Mouse (Mus musculus): Measurements from ENCODE around the gene Ankfy1.

Gene Ankfy1

DNA sequence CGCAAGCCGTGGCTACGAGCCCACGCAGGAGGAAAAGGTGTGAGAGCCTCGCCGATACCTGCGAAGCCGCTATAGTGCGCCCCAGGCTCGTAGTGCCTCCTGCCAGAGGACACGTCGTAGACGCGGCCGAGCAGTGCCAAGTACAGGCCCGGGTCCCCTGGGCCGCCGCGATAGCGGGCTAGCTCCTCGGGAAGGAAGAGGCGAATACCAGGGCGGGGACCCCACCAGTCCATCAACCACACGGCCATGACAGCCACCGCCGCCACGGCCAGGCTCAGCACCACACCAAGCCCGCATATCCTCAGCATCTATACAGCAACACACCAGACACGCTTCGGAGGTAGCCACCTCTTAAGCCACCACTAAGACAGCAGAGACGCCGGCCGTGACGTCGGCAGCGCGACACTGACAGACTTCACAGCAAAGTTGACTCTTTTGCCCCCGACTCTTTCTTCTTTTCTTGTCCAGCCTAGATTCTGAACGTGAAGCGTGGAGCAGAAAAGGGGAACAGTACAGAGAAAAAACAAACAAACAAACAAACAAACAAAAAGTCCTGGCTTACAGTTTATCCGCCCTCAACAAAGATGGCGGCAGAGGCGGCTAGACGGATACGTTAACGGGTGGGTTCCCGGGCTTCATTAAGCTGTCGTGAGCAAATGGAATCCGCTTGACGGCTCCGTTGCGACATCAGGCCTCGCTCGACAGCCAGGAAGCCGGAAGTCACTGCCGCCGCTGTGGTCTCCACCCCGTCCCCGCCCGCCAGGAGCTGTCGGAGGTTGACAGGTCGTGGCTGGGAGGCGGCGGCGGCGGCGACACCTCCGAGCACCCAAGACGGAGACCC is 105.9 kb downstream of the Ankfy1 start, which contains the start of the genes Cyb5d2 and Zzef1:
Gene Cyb5d2, minus strand, starts transcription at position 688 of the 841 bp plus-strand sequence.
Gene Zzef1, plus strand, starts transcription at position 772 of the 841 bp plus-strand sequence.
- DNase-seq (ENCODE audit: low spot score) = peak; percentile 93

DNA sequence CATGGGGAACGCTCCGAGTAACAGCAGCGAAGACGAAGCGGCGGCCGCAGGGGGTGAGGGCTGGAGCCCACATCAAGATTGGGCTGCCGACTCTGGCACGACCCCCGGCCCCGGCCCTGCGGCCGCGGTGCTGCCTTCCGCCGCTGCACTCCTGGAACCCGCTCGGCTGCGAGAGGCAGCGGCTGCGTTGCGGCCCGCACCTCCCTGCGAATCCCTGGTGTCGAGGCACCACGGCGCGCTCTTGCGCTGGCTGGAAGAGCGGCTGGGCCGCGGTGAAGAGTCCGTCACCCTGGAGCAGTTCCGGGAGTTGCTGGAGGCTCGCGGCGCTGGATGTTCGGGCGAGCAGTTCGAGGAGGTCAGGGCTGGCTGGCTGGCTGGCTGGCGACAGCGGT is 106.5 kb downstream of the Ankfy1 start:
- no peak for DNase-seq (ENCODE audit: low spot score)

DNA sequence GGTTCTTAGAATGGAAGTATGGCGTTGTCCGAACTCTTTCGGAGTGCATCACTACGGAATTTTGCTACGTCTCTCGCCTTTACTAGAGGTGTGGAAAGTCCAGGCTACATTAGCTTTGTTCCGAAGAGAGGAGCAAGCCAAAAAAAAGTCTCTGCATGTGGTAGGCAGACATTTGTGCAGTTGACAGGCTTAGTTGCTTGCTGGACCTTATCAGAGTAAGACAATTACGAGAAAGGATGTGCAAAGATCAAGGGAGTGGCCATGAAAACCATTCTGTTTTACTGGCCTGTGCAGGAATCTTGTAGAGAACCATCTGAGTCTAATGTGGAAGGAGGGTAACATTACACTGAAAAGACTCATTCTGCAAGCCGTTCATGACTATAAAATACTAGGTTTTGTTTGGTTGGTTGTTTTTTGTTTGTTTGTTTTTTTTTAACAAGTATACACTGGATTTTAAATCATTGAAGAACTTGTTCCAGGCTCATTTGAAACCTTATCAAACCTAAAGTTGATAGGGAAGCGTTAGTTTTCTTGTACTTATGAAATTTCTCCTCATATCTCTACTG is 107.0 kb downstream of the Ankfy1 start:
- peak; percentile 4 for DNase-seq (ENCODE audit: low spot score)

DNA sequence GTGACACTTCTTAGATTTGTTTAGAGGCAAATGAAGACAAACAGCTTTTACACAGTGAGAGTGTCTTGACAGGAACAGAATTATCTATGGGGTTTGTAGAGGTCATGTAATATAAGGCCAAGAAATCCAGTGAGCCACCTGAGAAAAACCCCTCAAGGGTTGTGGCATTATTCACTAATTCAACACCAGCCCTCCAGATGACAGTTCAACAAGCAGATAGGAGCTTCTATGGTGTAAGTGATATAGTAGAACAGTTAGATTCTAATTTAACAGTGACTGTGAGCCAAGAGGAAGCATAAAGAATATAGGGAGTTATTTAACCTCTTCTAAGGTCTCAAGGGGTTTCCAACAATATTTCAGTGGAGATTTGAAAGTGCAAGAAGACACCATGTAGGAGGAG is 108.3 kb downstream of the Ankfy1 start:
- no peak for DNase-seq (ENCODE audit: low spot score)

DNA sequence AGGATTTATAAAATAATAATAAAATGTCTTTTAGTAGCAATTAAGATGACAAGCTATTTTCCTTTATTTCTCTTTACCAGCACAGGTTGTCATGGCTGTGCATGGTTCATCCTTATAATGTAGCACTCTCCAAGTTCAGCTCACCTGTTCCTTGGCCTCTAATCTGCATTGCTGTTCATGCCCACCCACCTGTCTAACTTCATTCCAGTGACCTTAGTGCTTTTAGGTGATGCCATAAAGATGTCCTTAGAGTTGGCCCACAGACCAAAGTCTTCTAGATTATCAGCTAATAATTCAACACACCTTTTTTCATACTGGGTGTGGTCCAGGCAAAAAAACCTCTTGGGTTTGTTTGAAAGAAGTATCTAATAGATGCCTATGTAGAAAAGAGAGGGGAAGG is 111.4 kb downstream of the Ankfy1 start:
- DNase-seq (ENCODE audit: low spot score) = no peak

DNA sequence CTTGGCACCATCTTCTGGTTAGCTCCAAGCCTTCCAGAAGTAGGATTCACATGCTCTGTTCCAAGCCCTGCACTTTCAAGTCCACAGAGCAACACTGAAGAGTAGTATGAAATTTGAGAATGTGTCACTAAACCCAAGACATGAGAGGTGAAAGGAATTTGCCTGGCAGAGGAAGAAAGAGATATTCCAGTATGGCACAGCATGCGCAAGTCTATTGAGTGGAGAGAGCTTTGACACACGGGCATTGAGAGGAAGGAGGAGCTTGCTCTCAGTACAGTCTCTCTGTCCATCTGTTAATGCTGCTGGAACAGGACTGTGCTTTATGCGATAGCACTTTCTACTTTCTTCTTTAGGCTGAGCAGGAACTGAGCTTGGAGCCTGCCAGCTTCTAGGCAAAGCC is 113.2 kb downstream of the Ankfy1 start:
- DNase-seq (ENCODE audit: low spot score) = no peak

DNA sequence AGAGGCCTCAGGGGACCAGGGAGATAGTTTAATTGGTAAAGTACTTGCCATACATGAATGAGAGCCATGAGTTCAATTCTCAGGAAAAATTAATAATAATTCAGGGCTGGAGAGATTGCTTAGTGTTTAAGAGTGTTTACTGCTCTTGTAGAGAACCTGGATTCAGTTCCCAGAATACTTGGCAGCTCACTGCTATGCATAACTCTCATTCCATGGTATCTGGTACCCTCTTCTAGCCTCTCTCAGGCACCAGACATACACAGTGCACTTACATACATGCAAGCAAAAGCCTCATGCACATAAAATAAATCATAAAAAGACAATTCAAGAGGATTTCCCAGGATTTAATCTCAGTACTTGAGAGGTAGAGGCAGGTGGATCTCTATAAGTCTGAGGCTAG is 114.8 kb downstream of the Ankfy1 start:
- DNase-seq (ENCODE audit: low spot score) = no peak

DNA sequence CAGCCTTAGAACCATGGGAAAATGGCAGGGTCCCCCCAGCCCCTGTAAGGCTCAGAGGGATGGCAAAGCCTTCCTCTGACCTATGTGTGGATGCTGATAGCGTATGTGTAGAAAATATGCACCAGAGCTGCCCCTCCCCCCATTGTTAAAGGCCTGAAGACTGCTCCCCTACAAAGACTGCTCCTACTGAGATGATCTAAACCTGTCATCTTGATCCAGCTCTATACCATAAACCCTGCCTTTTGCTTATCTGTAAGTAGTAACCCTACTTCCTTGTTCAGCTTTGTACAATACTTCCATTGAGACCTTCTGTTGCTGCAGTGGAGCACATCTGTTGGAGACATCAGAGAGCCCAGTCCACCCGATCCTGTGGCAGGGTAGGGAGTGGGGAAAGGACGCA is 115.4 kb downstream of the Ankfy1 start:
- DNase-seq (ENCODE audit: low spot score) = no peak

DNA sequence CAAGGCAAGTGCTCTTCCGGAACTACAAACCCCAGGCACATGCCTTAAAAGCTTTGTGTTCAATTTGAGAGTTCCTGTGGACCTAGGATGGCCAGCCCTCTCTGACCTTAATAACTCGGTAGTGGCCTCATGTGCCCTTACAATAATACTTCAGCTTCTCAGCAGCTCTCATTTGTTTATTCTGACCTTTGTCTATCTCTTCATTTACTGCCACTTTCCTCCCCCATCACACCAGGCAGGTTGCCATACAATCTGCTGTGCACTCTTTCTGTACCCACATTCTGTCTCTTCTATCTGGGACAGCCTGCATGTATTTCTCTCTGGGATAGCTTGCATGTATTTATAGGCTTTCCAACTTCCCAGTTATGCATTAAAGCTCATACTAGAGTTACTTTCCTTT is 116.8 kb downstream of the Ankfy1 start:
- DNase-seq (ENCODE audit: low spot score) = no peak

DNA sequence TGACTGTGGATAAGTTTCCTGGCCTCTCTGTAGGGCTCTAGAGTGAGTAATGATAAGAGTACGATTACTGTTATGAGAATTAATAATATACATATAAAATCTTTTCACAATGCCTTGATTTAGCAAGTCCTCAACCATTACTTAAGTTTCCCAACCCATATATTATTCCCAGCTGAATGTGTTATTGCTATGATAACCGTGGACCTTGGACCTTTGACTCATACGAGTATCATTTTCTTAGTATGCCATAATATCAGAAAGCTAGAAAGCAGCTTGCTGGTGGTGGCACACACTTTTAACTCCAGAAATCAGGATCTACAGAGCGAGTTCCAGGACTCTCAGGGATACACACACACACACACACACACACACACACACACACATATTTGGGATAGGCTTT is 118.2 kb downstream of the Ankfy1 start:
- DNase-seq (ENCODE audit: low spot score) = no peak

DNA sequence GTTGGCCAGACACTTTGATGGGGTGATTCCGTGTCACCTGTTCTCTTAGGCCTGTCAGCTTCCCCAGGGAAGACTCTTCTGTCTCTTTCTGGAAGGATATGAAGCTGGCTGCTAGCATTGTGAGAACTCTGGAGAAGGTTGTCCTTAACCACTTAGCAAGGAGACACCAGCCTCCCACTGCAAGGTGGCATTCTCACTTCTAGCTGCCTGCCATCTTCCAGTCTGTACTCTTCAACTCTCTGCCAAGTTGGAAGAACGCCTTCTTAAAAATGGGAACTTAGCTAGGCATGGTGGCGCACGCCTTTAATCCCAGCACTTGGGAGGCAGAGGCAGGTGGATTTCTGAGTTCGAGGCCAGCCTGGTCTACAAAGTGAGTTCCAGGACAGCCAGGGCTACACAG is 123.9 kb downstream of the Ankfy1 start:
- no peak for DNase-seq (ENCODE audit: low spot score)

DNA sequence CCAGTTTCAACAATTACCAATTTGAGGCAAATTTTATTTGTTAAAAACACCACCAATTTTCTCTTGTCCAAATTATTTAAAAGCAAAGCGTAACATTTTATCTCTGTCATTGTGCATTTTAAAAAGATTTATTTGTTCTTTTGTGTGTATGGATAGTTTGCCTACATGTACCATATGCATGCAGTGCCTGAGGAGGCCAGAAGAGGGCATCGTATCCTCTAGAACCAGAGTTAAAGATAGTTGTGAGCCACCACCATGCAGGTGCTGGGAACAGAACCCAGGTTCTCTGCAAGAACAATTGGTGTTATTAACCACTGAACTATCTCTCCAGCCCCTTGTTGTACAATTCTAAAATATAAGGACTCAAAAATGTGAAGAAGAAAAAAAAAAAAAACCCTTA is 124.4 kb downstream of the Ankfy1 start:
- DNase-seq (ENCODE audit: low spot score) = no peak

DNA sequence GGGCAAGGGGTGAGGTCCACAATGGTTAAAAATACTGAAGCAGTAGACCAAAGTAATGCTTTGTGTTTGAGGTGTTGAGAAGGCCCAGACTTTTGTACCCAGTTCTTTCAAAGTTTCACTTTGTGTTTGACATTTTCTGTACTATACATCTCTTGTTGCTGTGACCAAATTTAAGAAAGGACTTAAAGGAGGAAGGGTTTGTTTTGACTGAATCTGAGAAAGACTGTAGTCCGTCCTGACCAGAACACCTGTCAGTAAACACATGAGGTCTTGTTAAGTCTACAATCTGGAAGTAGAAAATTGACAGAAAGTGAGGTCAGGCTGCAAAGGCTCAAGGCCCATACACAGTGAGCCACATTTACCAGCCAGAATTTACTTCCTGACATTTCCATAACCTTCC is 127.1 kb downstream of the Ankfy1 start:
- DNase-seq (ENCODE audit: low spot score) = no peak

DNA sequence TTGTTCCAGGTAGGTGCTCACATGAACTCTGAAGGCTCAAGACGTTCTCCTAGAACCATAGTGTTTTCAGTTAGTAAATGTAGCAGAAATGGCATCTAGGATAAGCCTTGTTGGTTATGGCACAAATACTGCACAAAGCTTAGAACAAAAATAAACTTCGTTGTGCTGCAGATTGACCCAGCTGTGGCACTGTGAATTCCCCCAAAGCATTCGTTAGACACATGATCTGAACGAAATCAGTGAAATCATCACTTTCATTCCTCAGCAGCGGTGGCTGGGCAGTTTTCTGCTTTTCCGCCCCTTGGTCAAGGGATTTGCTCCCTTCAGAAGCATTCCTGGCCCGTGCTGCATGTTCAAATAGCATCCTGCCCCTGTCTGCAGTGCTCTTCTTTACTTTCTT is 128.3 kb downstream of the Ankfy1 start:
- no peak for DNase-seq (ENCODE audit: low spot score)

DNA sequence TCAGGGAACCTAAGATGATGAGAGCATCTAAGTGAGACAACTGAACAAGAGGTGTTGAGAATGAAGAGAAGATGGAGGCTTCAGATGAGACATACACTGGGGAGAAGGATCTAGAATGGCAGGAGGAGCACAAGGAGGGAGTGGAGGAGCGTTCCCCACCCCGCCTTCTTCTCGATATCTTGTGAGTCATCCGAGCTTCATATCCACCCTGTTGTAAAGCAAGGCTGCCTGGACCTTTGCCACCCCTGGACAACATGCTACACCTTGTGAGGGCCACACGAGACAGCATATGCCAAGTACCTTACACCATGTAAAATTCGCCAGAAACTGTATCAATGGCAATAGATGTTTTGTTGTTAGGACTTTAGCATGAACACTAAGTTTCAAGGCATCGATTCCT is 131.2 kb downstream of the Ankfy1 start:
- DNase-seq (ENCODE audit: low spot score) = no peak
